Mouse (Mus musculus) liver, postnatal 0 days (tissue): ENCODE data around the gene Tmem266. TPM values are rescaled to one million over a fixed set of nuclear protein-coding genes. Genes with fewer than 3 reads are reported as not detected.

Source experiments
- ATAC-seq: fragments of 200-750 bp; cut with Nextera tagmentation; 2 replicates; pipeline ENCODE4 v1.8.0; 2017; ENCODE audit warnings: mild to moderate bottlenecking, moderate library complexity
- DNase-seq: peaks from one replicate; pipeline ENCODE4 v3.0.0-alpha.2; 2016
- H3K27ac ChIP-seq: fragments of 300-500 bp; sonication (generic); 2 replicates; pipeline ENCODE4 v1.5.1; 2014; ENCODE audit warnings: antibody characterized with exemption, moderate library complexity, mild to moderate bottlenecking, low read depth
- H3K27me3 ChIP-seq: fragments of 300-500 bp; sonication (generic); 2 replicates; pipeline ENCODE4 v1.6.1; 2014; ENCODE audit warnings: low read length, control low read depth, mixed read lengths; ENCODE audit not compliant: insufficient read depth
- H3K36me3 ChIP-seq: fragments of 300-500 bp; sonication (generic); replicated peaks from 2 replicates; pipeline ENCODE4 v1.6.1; 2014; ENCODE audit warnings: mild to moderate bottlenecking, control low read depth, low read length, moderate library complexity, mixed read lengths; ENCODE audit not compliant: insufficient read depth
- H3K4me1 ChIP-seq: fragments of 300-500 bp; sonication (generic); 2 replicates; pipeline ENCODE4 v1.6.1; 2014; ENCODE audit warnings: antibody characterized with exemption, mild to moderate bottlenecking, control low read depth; ENCODE audit not compliant: insufficient read depth
- H3K4me2 ChIP-seq: fragments of 300-500 bp; sonication (generic); 2 replicates; pipeline ENCODE4 v1.6.1; 2014; ENCODE audit warnings: low read depth, mild to moderate bottlenecking, low read length, moderate library complexity, mixed read lengths
- H3K4me3 ChIP-seq: fragments of 300-500 bp; sonication (generic); 2 replicates; pipeline ENCODE4 v1.5.1; 2014; ENCODE audit warnings: low read depth, low read length
- H3K9ac ChIP-seq: fragments of 300-500 bp; sonication (generic); replicated peaks from 2 replicates; pipeline ENCODE4 v1.6.1; 2014; ENCODE audit warnings: mild to moderate bottlenecking, moderate library complexity
- H3K9me3 ChIP-seq: fragments of 300-500 bp; sonication (generic); 2 replicates; pipeline ENCODE4 v1.6.1; 2016; ENCODE audit warnings: mild to moderate bottlenecking, control low read depth, low read length, mixed read lengths
- CTCF ChIP-seq: sonication (generic); IDR thresholded peaks from 2 replicates; pipeline ENCODE4 v1.5.1; 2016; ENCODE audit warnings: antibody characterized with exemption, low read depth
- EP300 ChIP-seq: IDR thresholded peaks from 2 replicates; pipeline ENCODE4 v1.6.1; 2016; ENCODE audit warnings: antibody characterized with exemption, low read depth, mild to moderate bottlenecking
- WGBS: fragments of 180-500 bp; shearing (Covaris S2); extraction: QIAGEN DNeasy Blood & Tissue Kit; methylation state at CpG from one replicate; pipeline ENCODE4 v1.1.7; 2014; ENCODE audit not compliant: insufficient replicate concordance; 5-methylcytosine and 5-hydroxymethylcytosine counted together
- polyA plus RNA-seq: library from polyadenylated mRNA; unstranded; fragments of >200 nt; fragmentation: Nextera tagmentation; extraction: Ambion mirVana; gene quantifications from 2 replicates; pipeline ENCODE4 v1.2.1, GENCODE M21; 2015

Tmem266 gene
- polyA plus RNA-seq, 1 experiment from 2014 or later: not detected

- WGBS: 55% methylated on average over 1 of the region's 1 CpGs
- Histone ChIP-seq H3K4me1 (no peaks in the 10 kb centered on the region), H3K27ac (no peak overlapping the region), H3K4me3 (no peak overlapping the region), H3K36me3 (0 out of 2 replicates have a peak, but pooled peaks cover 3% of the 10 kb centered on the region), H3K9ac (no peak overlapping the region), H3K9me3 (no peaks in the 10 kb centered on the region), H3K4me2 (no peak overlapping the region), H3K27me3 (no peaks in the 10 kb centered on the region)
- DNase-seq: no peak
- ATAC-seq: no peak
- TF ChIP-seq CTCF: no peak
Measured at GRCm38 (mm10) chr9:55449108-55449507, 122.4 kb downstream of the Tmem266 start.

DNA sequence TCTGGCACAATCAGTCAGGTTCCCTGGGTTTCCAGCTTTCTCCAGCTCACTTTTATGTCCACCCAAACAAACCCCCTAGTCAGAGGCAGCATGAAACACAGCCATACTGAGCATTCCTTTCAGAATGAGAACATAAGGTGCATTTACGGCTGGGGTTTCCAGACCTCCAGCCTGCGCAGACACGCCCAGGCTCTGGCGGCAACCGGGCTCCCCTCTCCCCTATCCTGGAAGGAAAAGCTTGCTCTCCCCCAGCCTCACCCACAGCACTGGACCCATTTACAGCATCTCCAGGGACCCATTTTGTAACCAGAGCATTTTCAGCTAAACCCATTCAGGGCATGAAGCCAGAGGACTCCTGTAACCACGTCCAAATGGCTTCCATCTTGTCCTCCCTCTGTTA, 123.3 kb downstream of the Tmem266 start:
- no peak for DNase-seq
- Histone ChIP-seq H3K36me3 (0 out of 2 replicates have a peak, but pooled peaks cover 3% of the 10 kb centered on the region), H3K9me3 (no peaks in the 10 kb centered on the region), H3K4me1 (no peaks in the 10 kb centered on the region), H3K4me2 (no peak overlapping the region), H3K27me3 (no peaks in the 10 kb centered on the region), H3K9ac (no peak overlapping the region), H3K4me3 (no peak overlapping the region), H3K27ac (no peak overlapping the region)
- TF ChIP-seq EP300 (no peak), CTCF (no peak)
- ATAC-seq: no peak
- 81% methylated on average over 6 of the region's 6 CpGs for WGBS

DNA sequence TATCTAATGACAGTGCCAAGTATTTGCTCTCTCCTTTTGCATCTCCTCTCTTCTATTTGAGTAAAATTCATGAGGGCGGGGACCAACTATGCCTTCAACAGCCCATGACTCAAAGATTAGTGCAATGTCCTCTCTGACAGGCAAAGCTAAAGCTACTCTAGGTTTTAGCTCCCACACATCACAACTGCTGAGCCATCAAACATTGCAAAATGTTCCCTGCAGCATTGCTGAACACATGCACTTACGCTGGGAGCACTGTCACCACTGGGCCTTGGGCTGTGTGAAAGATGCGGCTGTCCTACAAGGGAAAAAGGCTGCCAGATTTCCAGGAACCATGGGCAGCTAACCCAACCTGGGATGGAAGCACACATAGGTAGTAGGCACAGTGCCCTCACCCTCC, 124.7 kb downstream of the Tmem266 start:
- Histone ChIP-seq H3K27me3 (no peaks in the 10 kb centered on the region), H3K4me3 (no peak overlapping the region), H3K36me3 (peaks cover 10% of the 10 kb centered on the region; the same call in 1 of the 2 replicates), H3K9ac (no peak overlapping the region), H3K9me3 (no peaks in the 10 kb centered on the region), H3K27ac (no peak overlapping the region), H3K4me1 (no peaks in the 10 kb centered on the region), H3K4me2 (no peak overlapping the region)
- TF ChIP-seq EP300 (no peak), CTCF (no peak)
- WGBS: 81% methylated on average over 3 of the region's 3 CpGs
- DNase-seq (no peak), ATAC-seq (no peak)

DNA sequence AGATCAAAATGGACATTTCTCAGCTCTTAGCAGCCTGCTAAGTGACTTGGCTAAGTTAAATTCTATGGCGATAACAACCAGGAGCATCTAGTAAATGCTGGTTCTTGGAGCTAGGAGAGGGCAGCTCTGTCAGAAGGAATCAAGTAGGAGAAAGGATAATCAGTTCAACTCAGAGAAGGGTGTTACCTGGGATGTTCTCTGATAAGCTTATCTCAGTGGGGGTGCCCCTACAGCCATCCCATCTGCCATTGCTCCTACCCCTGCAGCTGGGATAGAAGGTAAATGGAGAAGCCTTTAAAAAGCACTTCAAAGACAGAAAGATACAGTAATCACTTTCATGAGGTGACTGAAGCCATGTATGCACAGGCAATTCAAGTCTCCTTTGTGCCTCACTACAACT, 126.2 kb downstream of the Tmem266 start:
- Histone ChIP-seq H3K4me3 (no peak overlapping the region), H3K27ac (no peak overlapping the region), H3K4me2 (no peak overlapping the region), H3K27me3 (no peaks in the 10 kb centered on the region), H3K9ac (no peak overlapping the region), H3K4me1 (no peaks in the 10 kb centered on the region), H3K36me3 (peaks cover 13% of the 10 kb centered on the region), H3K9me3 (no peaks in the 10 kb centered on the region)
- no peak for ATAC-seq
- DNase-seq: no peak
- TF ChIP-seq CTCF (no peak), EP300 (no peak)
- WGBS: 86% methylated on average over 1 of the region's 1 CpGs

DNA sequence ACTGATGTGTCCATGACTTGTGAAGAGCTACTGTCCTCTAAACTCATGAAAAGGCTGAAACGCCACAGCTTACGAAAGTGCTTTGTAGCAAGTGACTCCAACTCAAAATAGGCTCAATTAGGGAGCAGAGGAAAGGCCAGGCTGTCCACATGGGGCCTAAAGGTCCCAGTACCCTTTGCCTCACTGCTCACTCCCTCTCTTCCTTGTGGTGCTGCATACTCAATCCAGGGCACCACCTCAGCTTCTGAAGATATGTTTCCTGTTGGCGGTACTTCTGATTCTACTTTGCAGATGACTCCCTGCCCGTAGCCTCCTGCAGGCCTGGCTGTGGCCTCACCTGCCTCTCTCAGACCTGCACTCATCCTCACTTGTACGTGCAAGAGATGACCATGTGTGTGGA, 126.7 kb downstream of the Tmem266 start:
- Histone ChIP-seq H3K4me3 (no peak overlapping the region), H3K9ac (no peak overlapping the region), H3K36me3 (peaks cover 13% of the 10 kb centered on the region), H3K9me3 (no peaks in the 10 kb centered on the region), H3K27ac (no peak overlapping the region), H3K27me3 (no peaks in the 10 kb centered on the region), H3K4me2 (no peak overlapping the region), H3K4me1 (no peaks in the 10 kb centered on the region)
- ATAC-seq (no peak), DNase-seq (no peak)
- 87% methylated on average over 5 of the region's 5 CpGs for WGBS
- no peak for TF ChIP-seq CTCF

GRCm38 (mm10) chr9:55468397-55468796, 141.7 kb downstream of the Tmem266 start:
- ATAC-seq (no peak), DNase-seq (no peak)
- peaks cover 5% of the 10 kb centered on the region; the same call in 1 of the 2 replicates for H3K36me3 ChIP-seq
- TF ChIP-seq CTCF (peak; percentile 53), EP300 (no peak)
- no peak overlapping the region for H3K4me3 ChIP-seq
- no peak overlapping the region for H3K4me2 ChIP-seq
- H3K4me1 ChIP-seq: no peaks in the 10 kb centered on the region
- no peaks in the 10 kb centered on the region for H3K9me3 ChIP-seq
- H3K27me3 ChIP-seq: no peaks in the 10 kb centered on the region
- no peak overlapping the region for H3K27ac ChIP-seq
- WGBS: 70% methylated on average over 1 of the region's 1 CpGs
- no peak overlapping the region for H3K9ac ChIP-seq

DNA sequence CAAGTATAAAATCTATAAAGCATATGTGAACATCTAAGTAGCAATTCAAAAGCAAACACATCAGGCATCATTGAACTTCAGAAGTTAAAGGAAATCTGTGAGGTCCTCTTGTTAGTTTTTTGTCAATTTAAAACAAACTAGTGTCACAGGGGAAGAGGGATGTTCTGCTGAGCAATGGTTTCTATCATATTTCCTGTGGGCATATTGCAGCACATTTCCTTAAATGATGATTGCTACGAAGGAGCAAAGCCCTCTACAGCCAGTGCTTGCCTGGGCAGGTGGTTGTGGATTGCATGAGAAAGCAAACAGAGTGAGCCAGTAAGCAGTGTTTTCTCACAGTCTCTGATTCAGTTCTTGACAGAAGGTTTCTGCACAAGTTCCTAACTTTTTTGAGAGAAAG, 149.4 kb downstream of the Tmem266 start:
- H3K4me2 ChIP-seq: no peak overlapping the region
- no peaks in the 10 kb centered on the region for H3K27me3 ChIP-seq
- TF ChIP-seq EP300: no peak
- no peak for TF ChIP-seq CTCF
- no peaks in the 10 kb centered on the region for H3K4me1 ChIP-seq
- H3K27ac ChIP-seq: no peak overlapping the region
- no peaks in the 10 kb centered on the region for H3K9me3 ChIP-seq
- no peak overlapping the region for H3K4me3 ChIP-seq
- peaks cover 17% of the 10 kb centered on the region for H3K36me3 ChIP-seq
- 38% methylated on average over 1 of the region's 1 CpGs for WGBS
- ATAC-seq (no peak), DNase-seq (no peak)
- no peak overlapping the region for H3K9ac ChIP-seq
